Mouse (Mus musculus) embryonic facial prominence, embryonic 10.5 days (tissue): ENCODE measurements around the gene Ninj2. TPM values are rescaled to one million over a fixed set of nuclear protein-coding genes. Genes with fewer than 3 reads are reported as not detected.

ENCODE experiments used
- DNase-seq: peaks from one replicate; pipeline ENCODE4 v3.0.0-alpha.2; 2017; ENCODE audit warnings: low spot score
- H3K27ac ChIP-seq: fragments of 300-500 bp; sonication (generic); replicated peaks from 2 replicates; pipeline ENCODE4 v1.5.1; 2016; ENCODE audit warnings: mild to moderate bottlenecking
- H3K27me3 ChIP-seq: fragments of 300-500 bp; sonication (generic); replicated peaks from 2 replicates; pipeline ENCODE4 v1.6.1; 2016; ENCODE audit warnings: low read depth, mild to moderate bottlenecking; ENCODE audit not compliant: poor library complexity, severe bottlenecking
- H3K36me3 ChIP-seq: fragments of 300-500 bp; sonication (generic); replicated peaks from 2 replicates; pipeline ENCODE4 v1.6.1; 2016; ENCODE audit warnings: mild to moderate bottlenecking, moderate library complexity
- H3K4me1 ChIP-seq: fragments of 300-500 bp; sonication (generic); 2 replicates; pipeline ENCODE4 v1.6.1; 2016
- H3K4me3 ChIP-seq: fragments of 300-500 bp; sonication (generic); 2 replicates; pipeline ENCODE4 v1.5.1; 2016; ENCODE audit warnings: mild to moderate bottlenecking, moderate library complexity
- H3K9me3 ChIP-seq: fragments of 300-500 bp; sonication (generic); 2 replicates; pipeline ENCODE4 v1.6.1; 2016; ENCODE audit warnings: mild to moderate bottlenecking
- WGBS: fragments of 180-500 bp; shearing (Covaris S2); methylation state at CpG from one replicate; pipeline ENCODE4 v1.1.7; 2016; 5-methylcytosine and 5-hydroxymethylcytosine counted together
- polyA plus RNA-seq: library from polyadenylated mRNA; unstranded; fragments of >200 nt; fragmentation: Nextera tagmentation; extraction: Ambion mirVana; gene quantifications from 2 replicates; pipeline ENCODE4 v1.2.1, GENCODE M21; 2016

Gene Ninj2
- polyA plus RNA-seq, 1 experiment from 2014 or later, result not detected

DNA sequence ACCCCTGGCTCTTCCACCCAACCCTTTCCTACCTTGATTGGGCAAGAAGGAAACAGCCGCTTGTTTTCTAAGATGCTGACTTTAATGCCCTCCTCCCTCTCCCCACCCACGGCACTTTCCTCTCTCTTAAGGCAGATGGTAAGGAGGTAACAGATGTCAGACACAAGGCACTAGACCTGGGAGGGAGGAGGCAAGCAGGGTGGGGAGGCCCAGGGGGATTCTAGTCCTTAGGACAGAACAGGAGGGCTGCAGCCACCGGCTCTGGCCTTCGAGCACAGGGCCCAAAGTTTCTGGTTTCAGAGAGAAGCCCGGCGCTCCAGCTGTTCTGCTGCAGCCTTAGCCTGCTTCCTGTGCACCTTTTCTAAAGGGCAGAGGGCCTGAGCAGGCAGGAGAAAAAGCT is 108.8 kb downstream of the Ninj2 start:
- no peaks in the 10 kb centered on the region for H3K27me3 ChIP-seq
- no peaks in the 10 kb centered on the region for H3K9me3 ChIP-seq
- no peak overlapping the region for H3K4me3 ChIP-seq
- DNase-seq, result no peak
- H3K4me1 ChIP-seq, result peaks cover 38% of the 10 kb centered on the region
- WGBS, result 51% methylated on average over 6 of the region's 6 CpGs
- H3K27ac ChIP-seq, result peak overlapping the region; percentile 24; the same call in 1 of the 2 replicates
- no peaks in the 10 kb centered on the region for H3K36me3 ChIP-seq

DNA sequence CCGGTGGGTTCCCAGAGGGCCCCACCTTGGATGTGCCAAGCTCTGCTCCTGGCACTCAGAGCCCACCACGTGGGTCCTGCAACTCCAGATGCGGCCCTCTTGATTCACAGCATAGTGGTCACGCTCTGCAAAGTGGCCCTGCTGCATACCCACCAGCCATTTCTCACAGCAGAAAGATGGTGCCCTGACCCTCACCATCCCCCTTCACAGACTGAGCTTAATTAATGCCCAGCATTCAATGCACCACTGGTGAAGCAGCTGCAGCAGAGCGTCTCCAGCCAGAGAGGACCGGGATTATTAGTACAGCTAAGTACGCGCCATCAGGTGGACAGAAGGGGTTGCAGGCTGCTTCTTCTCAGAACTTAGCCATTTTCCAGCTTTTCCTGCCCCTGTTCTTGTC is 109.3 kb downstream of the Ninj2 start:
- 72% methylated on average over 8 of the region's 8 CpGs for WGBS
- Histone ChIP-seq H3K4me1 (peaks cover 39% of the 10 kb centered on the region), H3K36me3 (no peaks in the 10 kb centered on the region), H3K27me3 (no peaks in the 10 kb centered on the region), H3K4me3 (no peak overlapping the region), H3K9me3 (no peaks in the 10 kb centered on the region), H3K27ac (0 out of 2 replicates have a peak overlapping the region, but pooled peaks have one; percentile 24)
- DNase-seq, result no peak

DNA sequence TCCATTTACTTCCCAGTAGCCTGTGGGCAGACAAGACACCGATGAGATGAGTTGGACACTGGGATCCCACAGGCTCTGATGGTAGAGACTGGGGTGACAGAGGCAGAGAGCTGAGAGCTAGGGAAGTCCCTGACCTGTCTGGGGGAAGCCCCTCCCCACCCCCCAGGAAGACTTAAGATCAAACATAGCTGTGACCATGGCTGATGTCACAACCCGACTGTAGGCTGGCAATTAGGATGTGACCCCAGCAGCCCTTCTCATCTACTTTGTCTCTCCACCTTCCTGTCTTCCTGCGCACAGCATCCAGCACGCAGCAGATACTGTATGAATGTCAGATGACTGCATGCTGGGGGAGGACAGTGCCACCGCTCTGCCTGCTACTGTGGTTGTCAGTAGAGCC is 113.4 kb downstream of the Ninj2 start:
- 89% methylated on average over 5 of the region's 5 CpGs for WGBS
- no peak overlapping the region for H3K4me3 ChIP-seq
- H3K9me3 ChIP-seq, result no peaks in the 10 kb centered on the region
- no peaks in the 10 kb centered on the region for H3K27me3 ChIP-seq
- H3K4me1 ChIP-seq, result peaks cover 27% of the 10 kb centered on the region
- H3K36me3 ChIP-seq, result no peaks in the 10 kb centered on the region
- DNase-seq, result no peak
- H3K27ac ChIP-seq, result no peak overlapping the region

DNA sequence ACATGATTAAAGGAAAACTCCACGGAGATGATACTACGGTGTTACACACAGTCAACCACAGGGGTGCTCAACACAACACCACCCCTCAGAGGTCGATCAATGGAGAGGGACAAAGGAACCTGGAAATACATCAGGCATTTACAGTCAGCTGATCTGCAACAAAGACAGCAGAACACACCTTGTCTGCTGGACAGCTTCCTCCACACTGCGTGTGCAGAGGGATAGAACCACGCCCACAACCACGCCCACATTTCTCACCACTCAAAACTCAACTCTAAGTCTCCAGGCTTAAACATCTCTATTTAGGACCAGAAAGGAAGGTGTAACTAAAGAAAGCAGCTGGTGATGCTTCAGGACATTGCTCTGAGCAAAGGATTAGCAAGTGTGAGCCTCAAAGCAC is 118.4 kb downstream of the Ninj2 start:
- Histone ChIP-seq H3K27ac (no peak overlapping the region), H3K27me3 (no peaks in the 10 kb centered on the region), H3K9me3 (no peaks in the 10 kb centered on the region), H3K4me1 (peaks cover 8% of the 10 kb centered on the region; the same call in 1 of the 2 replicates), H3K4me3 (no peak overlapping the region), H3K36me3 (no peaks in the 10 kb centered on the region)
- no peak for DNase-seq
- WGBS, result 85% methylated on average over 6 of the region's 6 CpGs

DNA sequence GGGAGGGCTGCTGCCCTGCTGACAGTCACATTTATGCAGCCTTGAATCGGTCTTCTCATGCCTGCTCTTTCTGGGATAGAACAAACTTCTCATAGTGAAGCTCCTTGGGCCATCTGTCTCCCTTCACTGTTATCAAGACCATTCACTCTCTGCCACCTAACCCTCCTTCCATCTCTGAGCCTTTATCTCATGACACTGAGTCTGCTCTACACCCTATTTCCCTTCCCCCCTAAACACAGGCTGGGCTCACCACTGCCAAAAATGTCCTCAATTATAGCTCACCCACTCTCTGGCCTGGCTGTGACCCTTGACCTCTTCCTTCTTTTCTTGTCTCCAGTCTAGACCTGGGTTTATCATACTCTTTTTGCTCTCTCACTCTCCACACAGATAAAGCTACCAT is 123.6 kb downstream of the Ninj2 start:
- no peaks in the 10 kb centered on the region for H3K36me3 ChIP-seq
- H3K27me3 ChIP-seq, result no peaks in the 10 kb centered on the region
- DNase-seq, result no peak
- H3K9me3 ChIP-seq, result no peaks in the 10 kb centered on the region
- H3K4me1 ChIP-seq, result peaks cover 9% of the 10 kb centered on the region; the same call in 1 of the 2 replicates
- whole genome bisulfite sequencing, result 97% methylated on average over 1 of the region's 1 CpGs
- no peak overlapping the region for H3K4me3 ChIP-seq
- no peak overlapping the region for H3K27ac ChIP-seq

DNA sequence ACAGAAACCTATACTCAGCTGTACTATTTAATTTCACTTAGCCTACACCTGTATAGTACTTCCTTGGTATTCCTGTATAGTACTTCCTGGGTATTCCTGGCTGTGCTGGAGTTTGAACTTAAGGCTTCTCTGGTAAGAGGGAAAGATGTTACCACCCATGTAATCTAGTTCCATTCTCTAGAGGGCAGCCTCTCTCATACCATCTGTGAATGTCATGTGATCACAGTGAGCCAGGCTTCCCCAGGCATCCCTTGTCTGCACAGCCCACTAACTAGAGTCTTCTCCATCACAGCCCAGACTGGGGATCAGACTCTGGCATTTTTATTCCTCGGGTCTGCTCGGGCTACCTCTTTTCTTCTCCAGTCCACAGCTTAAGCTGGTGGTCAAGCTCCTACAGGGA is 126.1 kb downstream of the Ninj2 start:
- Histone ChIP-seq H3K27me3 (no peaks in the 10 kb centered on the region), H3K36me3 (no peaks in the 10 kb centered on the region), H3K4me1 (peaks cover 9% of the 10 kb centered on the region; the same call in 1 of the 2 replicates), H3K9me3 (no peaks in the 10 kb centered on the region), H3K4me3 (no peak overlapping the region), H3K27ac (no peak overlapping the region)
- WGBS, result 84% methylated on average over 2 of the region's 2 CpGs
- DNase-seq, result no peak

DNA sequence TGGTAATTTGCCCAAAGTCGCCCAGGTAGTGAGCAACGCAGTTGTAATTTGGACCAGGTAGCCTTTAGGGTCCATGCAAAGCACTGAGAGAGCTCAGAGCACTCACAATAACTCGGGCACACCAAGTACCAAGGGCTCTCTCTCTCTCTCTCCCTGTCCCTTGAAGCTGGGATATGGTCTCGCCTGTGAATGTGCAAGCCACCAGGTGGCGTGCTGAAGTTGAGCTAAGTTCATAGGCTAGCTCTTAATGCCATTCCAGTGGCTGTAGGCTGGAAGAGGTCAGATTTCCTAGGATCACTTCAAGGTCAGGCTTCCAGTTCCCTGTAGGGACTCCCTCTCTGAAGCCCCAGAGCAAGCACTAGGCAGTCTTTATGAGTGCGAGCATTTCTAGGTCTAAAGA is 129.5 kb downstream of the Ninj2 start:
- Histone ChIP-seq H3K9me3 (no peaks in the 10 kb centered on the region), H3K4me3 (no peak overlapping the region), H3K27ac (no peak overlapping the region), H3K4me1 (peaks cover 13% of the 10 kb centered on the region), H3K36me3 (no peaks in the 10 kb centered on the region), H3K27me3 (no peaks in the 10 kb centered on the region)
- WGBS, result 28% methylated on average over 6 of the region's 6 CpGs
- peak; percentile 68 for DNase-seq

DNA sequence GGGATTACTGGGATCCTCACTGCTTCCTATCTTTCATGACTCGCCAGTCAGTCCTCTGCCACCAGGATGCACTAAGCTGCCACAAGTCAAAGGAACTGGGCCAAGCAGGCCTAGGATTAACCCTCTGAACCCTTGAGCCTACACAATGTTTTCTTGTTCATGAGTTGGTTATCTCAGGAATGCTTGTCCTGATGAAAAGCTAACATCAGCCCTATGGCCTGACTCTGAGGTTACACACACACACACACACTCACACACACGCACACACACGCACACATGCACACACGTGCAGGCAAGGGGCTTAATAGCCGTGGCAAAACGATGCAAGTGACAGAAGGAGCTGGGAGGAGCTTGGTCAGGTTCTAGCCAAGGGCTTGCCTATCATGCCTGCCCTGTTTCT is 132.2 kb downstream of the Ninj2 start:
- H3K9me3 ChIP-seq, result no peaks in the 10 kb centered on the region
- no peak for DNase-seq
- no peak overlapping the region for H3K27ac ChIP-seq
- no peaks in the 10 kb centered on the region for H3K36me3 ChIP-seq
- no peak overlapping the region for H3K4me3 ChIP-seq
- WGBS, result 50% methylated on average over 6 of the region's 6 CpGs
- H3K4me1 ChIP-seq, result peaks cover 13% of the 10 kb centered on the region
- no peaks in the 10 kb centered on the region for H3K27me3 ChIP-seq

DNA sequence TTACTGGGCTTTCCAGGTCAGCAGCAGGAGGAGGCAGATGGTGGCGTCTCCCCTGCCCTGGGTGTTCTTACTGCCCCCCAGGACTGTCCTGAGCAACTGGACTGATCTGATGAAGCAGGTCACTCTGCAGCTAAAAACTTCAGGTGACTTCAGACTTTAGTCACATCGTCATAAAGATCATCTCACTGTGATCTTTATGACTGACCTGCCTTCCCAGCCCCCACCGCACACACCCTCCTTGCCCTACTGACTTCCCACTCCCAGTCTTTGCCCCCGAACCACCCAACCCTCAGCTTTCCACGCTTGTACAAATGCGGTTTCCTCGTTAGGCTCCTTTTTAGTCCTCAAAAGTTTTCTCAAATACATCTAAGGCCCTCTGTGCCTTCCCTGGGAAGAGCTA is 133.9 kb downstream of the Ninj2 start:
- Histone ChIP-seq H3K36me3 (no peaks in the 10 kb centered on the region), H3K27me3 (no peaks in the 10 kb centered on the region), H3K9me3 (no peaks in the 10 kb centered on the region), H3K27ac (no peak overlapping the region), H3K4me3 (no peak overlapping the region), H3K4me1 (peaks cover 13% of the 10 kb centered on the region)
- WGBS, result 86% methylated on average over 7 of the region's 7 CpGs
- DNase-seq, result no peak

DNA sequence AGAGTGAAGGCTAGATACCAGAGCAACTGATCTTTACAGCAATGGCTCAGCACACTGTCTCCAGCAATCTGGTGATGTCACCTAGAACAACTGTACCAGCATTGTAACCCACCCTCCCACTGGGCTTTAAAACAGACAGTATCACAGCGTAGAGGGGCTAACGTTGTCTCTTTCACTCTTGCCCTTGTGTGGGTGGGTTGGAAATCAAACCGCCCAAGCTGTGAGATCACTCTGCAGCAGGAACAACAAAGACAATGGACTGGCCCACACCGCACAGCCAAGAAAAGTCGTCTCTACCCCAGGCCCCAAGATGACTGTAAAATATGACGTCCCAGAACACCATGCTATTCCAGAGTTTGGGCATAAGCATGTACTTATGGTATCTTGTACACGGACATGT is 136.7 kb downstream of the Ninj2 start:
- Histone ChIP-seq H3K4me1 (peaks cover 19% of the 10 kb centered on the region), H3K4me3 (no peak overlapping the region), H3K9me3 (no peaks in the 10 kb centered on the region), H3K27ac (no peak overlapping the region), H3K27me3 (no peaks in the 10 kb centered on the region), H3K36me3 (no peaks in the 10 kb centered on the region)
- WGBS, result 78% methylated on average over 7 of the region's 7 CpGs
- DNase-seq, result no peak

DNA sequence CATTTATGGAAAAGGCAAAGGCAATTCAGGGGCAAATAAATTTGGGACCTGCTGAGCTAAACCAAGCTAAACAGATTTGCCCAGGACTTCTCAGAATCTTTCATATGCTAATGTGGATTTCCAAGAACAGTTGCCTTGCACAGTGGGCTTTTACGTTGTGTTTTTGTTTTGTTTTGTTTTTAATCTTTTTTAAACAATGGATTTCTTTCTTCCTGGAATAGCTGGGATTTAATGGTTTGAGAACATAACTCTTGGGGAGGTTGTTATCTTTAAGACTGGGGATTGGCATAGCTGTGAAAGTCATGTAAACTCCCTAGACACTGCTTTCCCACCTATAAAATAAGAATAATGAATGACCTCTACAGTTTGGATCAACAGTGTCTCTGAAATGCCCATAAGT is 137.3 kb downstream of the Ninj2 start:
- WGBS, result 48% methylated on average over 1 of the region's 1 CpGs
- Histone ChIP-seq H3K36me3 (no peaks in the 10 kb centered on the region), H3K27me3 (no peaks in the 10 kb centered on the region), H3K9me3 (no peaks in the 10 kb centered on the region), H3K4me3 (no peak overlapping the region), H3K4me1 (peaks cover 15% of the 10 kb centered on the region), H3K27ac (no peak overlapping the region)
- no peak for DNase-seq

DNA sequence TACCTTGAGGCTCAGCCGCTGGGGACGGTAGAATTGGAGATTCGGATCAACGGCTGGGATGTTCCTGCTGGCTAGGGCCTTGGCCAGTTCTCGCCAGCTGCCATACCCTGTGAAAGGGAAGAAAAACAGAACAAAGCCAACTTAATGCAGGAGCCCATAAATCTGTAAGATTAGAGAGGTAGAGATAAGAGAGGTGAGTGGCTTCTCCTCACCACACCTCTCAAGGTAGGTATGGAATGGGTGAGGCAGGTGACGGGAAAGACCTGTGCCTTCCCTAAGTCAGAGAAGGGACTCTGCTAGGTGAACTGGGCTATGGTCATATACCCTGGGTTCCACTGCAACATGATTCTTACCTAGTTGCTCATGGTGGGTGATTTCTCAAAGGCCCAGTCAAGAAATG is 139.7 kb downstream of the Ninj2 start:
- DNase-seq, result no peak
- no peak overlapping the region for H3K27ac ChIP-seq
- no peaks in the 10 kb centered on the region for H3K9me3 ChIP-seq
- H3K4me3 ChIP-seq, result no peak overlapping the region
- H3K36me3 ChIP-seq, result no peaks in the 10 kb centered on the region
- peaks cover 16% of the 10 kb centered on the region for H3K4me1 ChIP-seq
- 93% methylated on average over 6 of the region's 6 CpGs for WGBS
- H3K27me3 ChIP-seq, result no peaks in the 10 kb centered on the region

DNA sequence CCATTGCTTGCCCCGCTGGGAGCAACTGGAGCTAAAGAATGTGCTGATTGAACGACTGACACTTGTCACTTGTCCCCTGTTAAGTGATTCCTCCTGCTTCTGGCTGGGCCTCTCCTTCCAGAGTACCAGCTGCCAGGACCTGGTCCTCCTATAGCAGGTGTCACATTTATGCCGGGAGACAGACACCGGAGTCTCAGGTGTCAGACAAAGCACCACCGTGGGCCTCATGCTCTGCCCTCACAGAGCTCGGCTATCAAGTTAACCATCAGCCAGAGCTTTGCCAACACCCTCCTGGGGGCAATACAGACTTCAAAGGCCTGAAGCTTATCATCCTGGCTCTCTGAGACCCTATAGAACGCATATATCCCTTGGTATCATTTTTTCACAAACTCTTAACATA is 142.7 kb downstream of the Ninj2 start:
- no peak overlapping the region for H3K27ac ChIP-seq
- H3K27me3 ChIP-seq, result no peaks in the 10 kb centered on the region
- H3K9me3 ChIP-seq, result no peaks in the 10 kb centered on the region
- DNase-seq, result no peak
- peaks cover 16% of the 10 kb centered on the region for H3K4me1 ChIP-seq
- WGBS, result 56% methylated on average over 7 of the region's 7 CpGs
- no peak overlapping the region for H3K4me3 ChIP-seq
- H3K36me3 ChIP-seq, result no peaks in the 10 kb centered on the region

DNA sequence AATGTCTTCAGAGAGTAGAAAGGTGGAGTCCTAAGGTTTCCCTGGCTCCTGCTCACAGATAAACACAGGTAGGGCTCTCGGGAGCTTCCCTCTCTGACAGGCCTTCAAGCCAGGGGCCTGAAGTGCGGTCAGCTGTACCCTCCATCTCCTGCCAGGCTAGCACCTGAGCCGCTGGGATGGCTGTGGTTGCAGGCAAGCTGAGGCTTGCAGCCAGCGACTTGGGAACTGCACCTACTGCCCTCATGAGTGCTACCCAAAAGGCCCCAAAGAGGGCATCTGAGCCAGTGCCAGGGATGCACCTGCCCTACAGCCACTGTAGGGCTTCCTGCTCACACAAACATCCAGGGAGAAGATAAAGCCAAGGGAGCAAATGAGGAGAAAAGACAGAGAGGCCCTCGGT is 147.3 kb downstream of the Ninj2 start:
- Histone ChIP-seq H3K4me3 (no peak overlapping the region), H3K27me3 (no peaks in the 10 kb centered on the region), H3K36me3 (no peaks in the 10 kb centered on the region), H3K9me3 (no peaks in the 10 kb centered on the region), H3K4me1 (peaks cover 10% of the 10 kb centered on the region), H3K27ac (no peak overlapping the region)
- DNase-seq, result no peak
- 75% methylated on average over 5 of the region's 5 CpGs for WGBS
